In genomic region chr11:49738659-49739406, GRCm38 (mm10) we compare ENCODE assay signal across 16 mouse cellular contexts. TPM values are rescaled to one million over a fixed set of nuclear protein-coding genes. Genes with fewer than 3 reads are reported as not detected.
DNase-seq lines count a peak whose midpoint lies in the region; ATAC-seq and TF ChIP-seq lines count a peak whose summit lies in the region.
"Had no signal": no experiment of that assay in that cellular context is flagged by ENCODE, and none has a peak within 500 bp of the region (broad histone marks: within the 10 kb centered on the region; RNA-seq: fewer than 3 reads in every experiment).

No protein-coding gene starts in this region.

- H3K4me1 ChIP-seq in hindbrain, postnatal 0 days (ENCODE audit: insufficient read depth, low read length): no peaks in the 10 kb centered on the region
- H3K4me1 ChIP-seq: embryonic facial prominence, embryonic 12.5 days; kidney, embryonic 15.5 days; limb, embryonic 15.5 days had no signal

- H3K9me3 ChIP-seq in hindbrain, postnatal 0 days (ENCODE audit: low read length): no peaks in the 10 kb centered on the region
- H3K9me3 ChIP-seq: embryonic facial prominence, embryonic 12.5 days; G1E; kidney, embryonic 15.5 days; limb, embryonic 15.5 days had no signal

- no peak overlapping the region for H3K9ac ChIP-seq in hindbrain, postnatal 0 days (replicated peaks; ENCODE audit: low read length)
- H3K9ac ChIP-seq: embryonic facial prominence, embryonic 12.5 days; kidney, embryonic 15.5 days; limb, embryonic 15.5 days; liver, postnatal 0 days had no signal

- no peak for ATAC-seq in hindbrain, postnatal 0 days
- no peak for ATAC-seq in inflammation-experienced regulatory T-cells, adult 6 months
- ATAC-seq: liver, postnatal 0 days had no signal

- no peak overlapping the region for H3K4me2 ChIP-seq in hindbrain, postnatal 0 days (ENCODE audit: low read depth, low read length)
- H3K4me2 ChIP-seq: embryonic facial prominence, embryonic 12.5 days; kidney, embryonic 15.5 days; limb, embryonic 15.5 days had no signal

- TF ChIP-seq POLR2A in brain, embryonic 14.5 days (IDR thresholded peaks at IDR 0.05; ENCODE audit: borderline replicate concordance, extremely low read depth, insufficient read depth, insufficient read length, poor library complexity, severe bottlenecking): no peak

- DNase-seq in cerebellum, postnatal 25 days: peak; percentile 22 to 31
- DNase-seq in cerebellum, adult 8-10 months: no peak
- peak; percentile 36 for DNase-seq in 3T3-L1 (ENCODE audit: low read depth, low spot score)
- DNase-seq in brain, embryonic 14.5 days (ENCODE audit: low read depth): peak; percentile 77
- peak; percentile 18 for DNase-seq in hindbrain, postnatal 0 days (ENCODE audit: low spot score)
- no peak for DNase-seq in frontal cortex, postnatal 14 days (ENCODE audit: low spot score in 2 of 2)
- no peak for DNase-seq in thymus, postnatal 14 days
- DNase-seq: adrenal gland, postnatal 14 days; cerebellum, postnatal 36 days; heart, adult 2 months; liver, postnatal 0 days had no signal

- H3K36me3 ChIP-seq in hindbrain, postnatal 0 days (ENCODE audit: insufficient read depth, low read length): no peaks in the 10 kb centered on the region
- H3K36me3 ChIP-seq: embryonic facial prominence, embryonic 12.5 days; G1E; kidney, embryonic 15.5 days; limb, embryonic 15.5 days had no signal

- no peak overlapping the region for H3K27ac ChIP-seq in hindbrain, postnatal 0 days
- H3K27ac ChIP-seq: embryonic facial prominence, embryonic 12.5 days; heart, adult 2 months; kidney, embryonic 15.5 days; limb, embryonic 15.5 days had no signal

- no peak for TF ChIP-seq CTCF in brain, embryonic 14.5 days (IDR thresholded peaks at IDR 0.05; ENCODE audit: borderline replicate concordance, extremely low read depth, insufficient read depth, insufficient read length)
- TF ChIP-seq CTCF in hindbrain, postnatal 0 days (IDR thresholded peaks at IDR 0.05; ENCODE audit: low read depth): 0 out of 2 replicates have a peak, but pooled peaks have one; percentile 6

- no peaks in the 10 kb centered on the region for H3K27me3 ChIP-seq in hindbrain, postnatal 0 days (ENCODE audit: insufficient read depth, low read length)
- H3K27me3 ChIP-seq: embryonic facial prominence, embryonic 12.5 days; kidney, embryonic 15.5 days; limb, embryonic 15.5 days had no signal

- H3K4me3 ChIP-seq in hindbrain, postnatal 0 days (ENCODE audit: low read length): no peak overlapping the region
- H3K4me3 ChIP-seq: embryonic facial prominence, embryonic 12.5 days; heart, adult 2 months; kidney, embryonic 15.5 days; limb, embryonic 15.5 days had no signal

- 65% methylated on average over 11 of the region's 11 CpGs for WGBS in hindbrain, postnatal 0 days

RNA-seq across cellular contexts. Expression of gene Cnot6, which starts 26.3 kb away (rescaled TPM):
- polyA plus RNA-seq in brain, embryonic 14.5 days (2012; rRNA removed): 72.9 and 74.3 TPM in 2 replicates
- total RNA-seq in hindbrain, postnatal 0 days (2014; rRNA removed): 32.0 and 38.5 TPM in 2 replicates
- polyA plus RNA-seq in hindbrain, postnatal 0 days (2015; fragmentation: Nextera tagmentation; extraction: Ambion mirVana): 32.7 and 33.0 TPM in 2 replicates
- polyA plus RNA-seq in inflammation-experienced regulatory T-cells, adult 6 months (2017; shearing (Covaris generic)): 10 to 100 TPM; 24.2 to 29.7 (median 26.8) TPM

RNA-seq across cellular contexts. Expression of gene Gfpt2, which starts 55.1 kb away (rescaled TPM):
- 5.5 and 6.7 TPM in 2 replicates for polyA plus RNA-seq in brain, embryonic 14.5 days (2012; rRNA removed)
- total RNA-seq in hindbrain, postnatal 0 days (2014; rRNA removed): 2.5 and 3.8 TPM in 2 replicates
- 5.0 and 5.4 TPM in 2 replicates for polyA plus RNA-seq in hindbrain, postnatal 0 days (2015; fragmentation: Nextera tagmentation; extraction: Ambion mirVana)
- 1 to 10 TPM in 2 of 3 experiments, under 1 TPM in 1; 0.28 to 3.0 (median 1.3) TPM for polyA plus RNA-seq in inflammation-experienced regulatory T-cells, adult 6 months (2017; shearing (Covaris generic))
- polyA plus RNA-seq: G1E had no signal

Comparison
In these comparisons a context has a peak if more than half of its experiments do, and no peak if none do; other contexts are left out.
1. DNase-seq: peak in cerebellum, postnatal 25 days (2 of 2), 3T3-L1 (single experiment), brain, embryonic 14.5 days (single experiment) and hindbrain, postnatal 0 days (single experiment); none in cerebellum, adult 8-10 months (single experiment), frontal cortex, postnatal 14 days (0 of 2) and thymus, postnatal 14 days (single experiment).